Mouse (Mus musculus) neural tube, embryonic 14.5 days (tissue): ENCODE measurements around the gene Gpr25. TPM values are rescaled to one million over a fixed set of nuclear protein-coding genes. Genes with fewer than 3 reads are reported as not detected.

Experiments
- ATAC-seq: fragments of 200-750 bp; cut with Nextera tagmentation; 2 replicates; pipeline ENCODE4 v1.8.0; 2017; ENCODE audit warnings: low read depth, mild to moderate bottlenecking, moderate TSS enrichment, moderate library complexity
- H3K27ac ChIP-seq: fragments of 300-500 bp; sonication (generic); 2 replicates; pipeline ENCODE4 v1.5.1; 2014; ENCODE audit warnings: low read depth, mild to moderate bottlenecking, control low read depth, low read length, moderate library complexity, mixed read lengths
- H3K27me3 ChIP-seq: fragments of 300-500 bp; sonication (generic); 2 replicates; pipeline ENCODE4 v1.6.1; 2014; ENCODE audit warnings: low read length; ENCODE audit not compliant: control insufficient read depth, insufficient read depth
- H3K36me3 ChIP-seq: fragments of 300-500 bp; sonication (generic); 2 replicates; pipeline ENCODE4 v1.6.1; 2014; ENCODE audit warnings: low read length, mixed read lengths; ENCODE audit not compliant: control insufficient read depth, insufficient read depth
- H3K4me1 ChIP-seq: fragments of 300-500 bp; sonication (generic); 2 replicates; pipeline ENCODE4 v1.6.1; 2014; ENCODE audit warnings: low read length; ENCODE audit not compliant: control insufficient read depth, insufficient read depth
- H3K4me2 ChIP-seq: fragments of 300-500 bp; sonication (generic); 2 replicates; pipeline ENCODE4 v1.6.1; 2014; ENCODE audit warnings: mild to moderate bottlenecking, low read depth, low read length, control low read depth
- H3K4me3 ChIP-seq: fragments of 300-500 bp; sonication (generic); 2 replicates; pipeline ENCODE4 v1.5.1; 2014; ENCODE audit warnings: low read depth, low read length, control low read depth, mixed read lengths
- H3K9ac ChIP-seq: fragments of 300-500 bp; sonication (generic); replicated peaks from 2 replicates; pipeline ENCODE4 v1.6.1; 2014; ENCODE audit warnings: low read depth, mild to moderate bottlenecking, control low read depth, low read length, mixed read lengths
- H3K9me3 ChIP-seq: fragments of 300-500 bp; sonication (generic); 2 replicates; pipeline ENCODE4 v1.6.1; 2016; ENCODE audit warnings: low read length; ENCODE audit not compliant: control insufficient read depth
- WGBS: fragments of 180-500 bp; shearing (Covaris S2); extraction: QIAGEN DNeasy Blood & Tissue Kit; methylation state at CpG from one replicate; pipeline ENCODE4 v1.1.7; 2014; 5-methylcytosine and 5-hydroxymethylcytosine counted together
- polyA plus RNA-seq: library from polyadenylated mRNA; unstranded; fragments of >200 nt; fragmentation: Nextera tagmentation; extraction: Ambion mirVana; gene quantifications from 2 replicates; pipeline ENCODE4 v1.2.1, GENCODE M21; 2014

The Gpr25 gene
- polyA plus RNA-seq, 1 experiment from 2014 or later: 0.70 TPM

DNA sequence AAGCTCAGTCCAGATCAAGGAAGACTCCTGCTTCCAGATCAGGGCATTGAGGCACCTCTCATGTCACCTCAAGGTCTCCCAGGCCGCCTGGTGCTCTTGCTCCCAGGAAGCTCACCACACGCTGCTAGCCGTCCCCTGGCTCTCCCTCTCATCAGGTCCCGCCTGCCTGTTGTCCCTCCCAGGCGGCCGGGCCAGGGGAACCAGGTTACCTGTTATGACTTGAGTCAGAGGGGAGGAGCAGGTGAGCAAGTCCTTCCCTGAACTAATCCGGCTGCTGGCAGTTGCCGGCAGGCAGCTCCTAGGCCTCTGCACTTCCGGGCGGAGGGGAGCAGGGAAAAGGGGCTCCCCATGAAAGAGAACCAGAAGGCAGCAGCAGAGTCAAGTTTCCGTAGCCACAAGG is 30.5 kb downstream of the Gpr25 start:
- 32% methylated on average over 11 of the region's 11 CpGs for WGBS
- peaks cover 26% of the 10 kb centered on the region for H3K4me1 ChIP-seq
- H3K9ac ChIP-seq: no peak overlapping the region
- H3K27me3 ChIP-seq: no peaks in the 10 kb centered on the region
- H3K4me3 ChIP-seq: no peak overlapping the region
- no peak overlapping the region for H3K4me2 ChIP-seq
- H3K36me3 ChIP-seq: no peaks in the 10 kb centered on the region
- H3K27ac ChIP-seq: no peak overlapping the region
- no peaks in the 10 kb centered on the region for H3K9me3 ChIP-seq
- ATAC-seq: no peak

DNA sequence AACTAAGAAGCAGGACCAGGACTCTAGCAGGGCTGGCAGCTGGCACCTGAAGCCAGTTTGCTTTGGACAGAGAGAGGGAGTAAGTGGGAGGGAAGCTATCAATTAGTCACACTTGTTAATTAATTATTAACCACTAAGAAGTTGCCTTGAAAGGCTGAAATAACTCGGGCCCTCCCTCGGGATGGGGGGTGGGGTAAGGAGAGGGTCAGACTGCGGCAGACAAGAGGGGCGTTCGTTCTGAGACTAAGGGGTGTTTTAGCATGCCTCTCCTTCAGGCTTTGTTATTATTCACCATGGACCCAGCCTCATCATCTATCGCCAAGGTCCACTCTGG is 31.7 kb downstream of the Gpr25 start:
- H3K4me2 ChIP-seq: no peak overlapping the region
- no peak for ATAC-seq
- 9% methylated on average over 6 of the region's 6 CpGs for WGBS
- H3K4me3 ChIP-seq: no peak overlapping the region
- H3K9ac ChIP-seq: no peak overlapping the region
- no peaks in the 10 kb centered on the region for H3K36me3 ChIP-seq
- H3K27ac ChIP-seq: no peak overlapping the region
- H3K27me3 ChIP-seq: no peaks in the 10 kb centered on the region
- no peaks in the 10 kb centered on the region for H3K9me3 ChIP-seq
- peaks cover 26% of the 10 kb centered on the region for H3K4me1 ChIP-seq

DNA sequence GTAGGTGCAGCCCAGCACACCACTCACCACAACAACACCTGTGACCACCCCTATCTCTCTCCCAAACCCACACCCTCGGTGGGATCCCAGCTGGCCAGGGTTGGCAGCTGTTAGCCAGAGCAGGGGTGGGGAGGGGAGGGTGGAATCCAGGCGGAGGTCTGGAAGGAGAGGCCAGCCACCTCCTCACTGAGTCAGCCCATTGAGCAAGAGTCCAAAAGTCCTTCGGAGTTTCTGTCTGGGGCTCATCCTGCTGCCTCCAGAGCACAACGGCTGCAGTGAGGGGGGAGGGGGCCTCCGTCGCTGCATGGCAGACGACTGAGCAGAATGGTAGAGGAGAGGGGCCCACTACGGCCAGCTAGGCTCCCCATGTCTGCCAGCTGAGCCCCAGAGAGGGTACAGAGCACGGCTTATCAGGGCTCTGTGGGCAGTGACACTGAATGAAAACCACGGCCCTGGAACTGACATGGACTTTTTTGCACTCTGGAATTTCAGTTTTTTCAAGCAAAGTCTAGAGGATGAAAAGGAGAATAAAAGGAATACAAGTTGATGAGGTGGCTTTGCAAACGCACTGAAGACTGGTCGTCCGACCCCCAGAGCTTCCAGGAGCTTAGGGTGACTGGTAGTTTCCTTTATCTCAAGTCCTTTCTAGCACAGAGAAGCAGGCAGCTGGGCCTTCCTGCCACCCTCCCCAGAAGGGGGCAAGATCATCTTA is 32.2 kb downstream of the Gpr25 start:
- Histone ChIP-seq H3K4me1 (peaks cover 24% of the 10 kb centered on the region), H3K4me3 (no peak overlapping the region), H3K9me3 (no peaks in the 10 kb centered on the region), H3K27me3 (no peaks in the 10 kb centered on the region), H3K27ac (no peak overlapping the region), H3K9ac (no peak overlapping the region), H3K4me2 (no peak overlapping the region), H3K36me3 (no peaks in the 10 kb centered on the region)
- peak; percentile 13; the same call in 1 of the 2 replicates for ATAC-seq
- WGBS: 7% methylated on average over 13 of the region's 13 CpGs

DNA sequence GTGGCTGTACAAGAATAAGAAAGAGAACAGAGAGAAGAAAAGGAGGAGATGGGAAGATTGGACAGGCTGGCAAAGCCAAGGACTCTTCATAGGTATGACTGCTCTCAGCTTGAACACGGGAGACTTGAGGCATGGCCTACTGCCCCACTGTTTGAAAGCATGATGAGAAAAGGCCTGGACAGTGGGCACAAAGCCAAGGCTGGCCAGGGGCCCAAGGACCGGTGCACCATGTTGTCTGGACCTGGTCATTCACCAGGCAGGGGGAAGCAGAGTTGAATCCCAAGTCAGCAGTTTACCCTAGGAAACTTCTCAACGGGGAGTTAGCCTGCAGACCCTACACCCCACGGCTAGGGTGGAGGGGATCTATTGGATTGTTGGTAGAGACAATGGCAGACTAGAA is 32.8 kb downstream of the Gpr25 start:
- Histone ChIP-seq H3K36me3 (no peaks in the 10 kb centered on the region), H3K4me1 (peaks cover 23% of the 10 kb centered on the region), H3K9ac (no peak overlapping the region), H3K27ac (no peak overlapping the region), H3K9me3 (no peaks in the 10 kb centered on the region), H3K4me2 (no peak overlapping the region), H3K27me3 (no peaks in the 10 kb centered on the region), H3K4me3 (no peak overlapping the region)
- WGBS: 47% methylated on average over 4 of the region's 4 CpGs
- no peak for ATAC-seq

DNA sequence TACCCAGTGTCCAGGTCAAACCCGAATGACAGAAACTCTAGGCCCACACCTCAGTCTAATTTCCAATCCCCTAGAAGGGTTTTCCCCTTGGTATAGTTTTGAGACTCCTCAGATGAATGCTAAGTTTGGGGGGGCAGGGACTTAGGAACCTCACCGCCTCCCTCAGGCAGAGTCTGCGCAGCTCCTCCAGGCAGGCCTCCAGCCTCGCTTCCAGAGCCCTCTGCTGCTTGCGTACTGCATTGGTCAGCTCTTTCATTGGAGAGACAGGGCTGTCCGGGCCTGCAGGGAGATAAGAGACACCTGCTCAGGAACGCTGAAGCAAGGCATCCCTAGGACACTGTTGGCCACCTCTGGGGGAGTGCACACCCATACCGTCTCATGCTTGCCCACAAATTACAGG is 34.0 kb downstream of the Gpr25 start:
- Histone ChIP-seq H3K27me3 (no peaks in the 10 kb centered on the region), H3K27ac (no peak overlapping the region), H3K36me3 (no peaks in the 10 kb centered on the region), H3K4me1 (peaks cover 15% of the 10 kb centered on the region), H3K4me3 (no peak overlapping the region), H3K4me2 (no peak overlapping the region), H3K9me3 (no peaks in the 10 kb centered on the region), H3K9ac (no peak overlapping the region)
- no peak for ATAC-seq
- 97% methylated on average over 8 of the region's 8 CpGs for WGBS

DNA sequence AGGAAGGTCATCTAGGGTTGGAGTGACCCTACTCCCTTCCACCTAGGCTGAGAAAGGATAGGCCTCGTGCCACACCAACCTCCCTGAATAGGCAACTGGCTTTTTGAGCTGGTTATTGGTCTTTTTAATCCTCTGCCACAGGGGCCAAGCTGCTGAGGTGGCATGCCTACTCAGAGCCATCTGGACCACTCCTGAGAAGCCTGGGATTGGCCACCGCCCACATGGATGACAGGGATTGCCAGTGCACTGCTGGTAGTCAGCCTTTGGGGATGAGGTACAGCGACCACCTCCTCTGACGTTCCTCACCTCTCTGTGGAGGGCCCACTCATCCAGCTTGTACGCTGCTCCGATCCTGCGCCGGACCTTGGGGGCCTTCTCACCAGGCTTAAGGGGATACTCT is 34.8 kb downstream of the Gpr25 start:
- H3K27me3 ChIP-seq: no peaks in the 10 kb centered on the region
- no peak for ATAC-seq
- no peaks in the 10 kb centered on the region for H3K9me3 ChIP-seq
- H3K27ac ChIP-seq: no peak overlapping the region
- peaks cover 12% of the 10 kb centered on the region for H3K4me1 ChIP-seq
- WGBS: 95% methylated on average over 8 of the region's 8 CpGs
- no peak overlapping the region for H3K4me3 ChIP-seq
- no peak overlapping the region for H3K4me2 ChIP-seq
- no peak overlapping the region for H3K9ac ChIP-seq
- H3K36me3 ChIP-seq: no peaks in the 10 kb centered on the region

DNA sequence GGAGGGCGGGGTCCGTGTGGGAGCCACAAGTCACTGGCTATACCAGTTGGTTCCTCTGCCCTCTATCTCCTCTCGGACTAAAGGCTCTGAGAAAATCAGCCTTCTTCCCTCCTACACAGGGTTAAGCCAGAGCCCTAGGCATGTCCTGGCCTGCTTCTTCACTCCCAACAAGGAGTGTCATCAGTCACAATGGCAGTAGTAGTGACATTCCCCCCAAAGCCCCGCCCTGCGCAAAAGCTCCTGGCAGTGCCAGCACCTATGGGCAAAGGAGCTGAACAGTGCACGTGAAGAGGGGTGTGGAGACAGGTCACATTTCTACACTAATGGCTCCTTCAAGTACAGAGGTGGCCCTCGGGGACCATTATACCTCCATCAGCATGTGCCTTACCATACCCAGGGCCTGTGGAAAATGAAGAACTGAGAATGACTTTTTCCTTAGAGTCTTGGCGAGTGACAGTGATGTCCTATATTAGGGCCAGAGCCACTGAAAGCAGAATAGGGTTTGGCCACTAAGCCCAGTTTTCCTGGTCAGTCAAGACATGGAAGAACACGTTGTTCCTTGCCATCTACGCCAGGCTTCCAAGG is 36.8 kb downstream of the Gpr25 start:
- peaks cover 8% of the 10 kb centered on the region for H3K4me1 ChIP-seq
- no peaks in the 10 kb centered on the region for H3K27me3 ChIP-seq
- H3K36me3 ChIP-seq: no peaks in the 10 kb centered on the region
- H3K4me3 ChIP-seq: no peak overlapping the region
- ATAC-seq: no peak
- no peaks in the 10 kb centered on the region for H3K9me3 ChIP-seq
- 87% methylated on average over 10 of the region's 10 CpGs for WGBS
- no peak overlapping the region for H3K4me2 ChIP-seq
- H3K27ac ChIP-seq: no peak overlapping the region
- H3K9ac ChIP-seq: no peak overlapping the region

DNA sequence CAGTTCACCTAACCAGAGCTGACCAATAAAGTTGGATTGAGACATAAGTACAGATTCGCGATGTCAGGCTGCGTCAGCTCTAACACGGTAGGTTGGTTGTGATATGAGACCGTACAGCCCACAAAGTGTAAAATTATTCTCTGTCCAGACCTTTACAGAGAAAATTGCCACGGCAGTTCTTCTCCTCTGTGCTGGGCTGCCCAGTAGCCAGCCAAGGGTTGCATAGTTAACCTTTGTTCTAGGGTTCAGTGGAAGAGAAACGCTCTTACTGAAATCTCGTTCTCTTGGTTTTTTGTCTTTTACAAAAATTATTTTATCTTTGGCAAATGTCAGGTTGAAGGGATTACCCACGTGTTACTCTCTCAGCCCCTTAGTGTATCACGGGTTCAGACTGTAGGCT is 38.3 kb downstream of the Gpr25 start:
- H3K4me1 ChIP-seq: no peaks in the 10 kb centered on the region
- no peak for ATAC-seq
- no peak overlapping the region for H3K9ac ChIP-seq
- H3K4me3 ChIP-seq: no peak overlapping the region
- H3K4me2 ChIP-seq: no peak overlapping the region
- H3K9me3 ChIP-seq: no peaks in the 10 kb centered on the region
- 90% methylated on average over 10 of the region's 10 CpGs for WGBS
- no peaks in the 10 kb centered on the region for H3K36me3 ChIP-seq
- no peaks in the 10 kb centered on the region for H3K27me3 ChIP-seq
- H3K27ac ChIP-seq: no peak overlapping the region

DNA sequence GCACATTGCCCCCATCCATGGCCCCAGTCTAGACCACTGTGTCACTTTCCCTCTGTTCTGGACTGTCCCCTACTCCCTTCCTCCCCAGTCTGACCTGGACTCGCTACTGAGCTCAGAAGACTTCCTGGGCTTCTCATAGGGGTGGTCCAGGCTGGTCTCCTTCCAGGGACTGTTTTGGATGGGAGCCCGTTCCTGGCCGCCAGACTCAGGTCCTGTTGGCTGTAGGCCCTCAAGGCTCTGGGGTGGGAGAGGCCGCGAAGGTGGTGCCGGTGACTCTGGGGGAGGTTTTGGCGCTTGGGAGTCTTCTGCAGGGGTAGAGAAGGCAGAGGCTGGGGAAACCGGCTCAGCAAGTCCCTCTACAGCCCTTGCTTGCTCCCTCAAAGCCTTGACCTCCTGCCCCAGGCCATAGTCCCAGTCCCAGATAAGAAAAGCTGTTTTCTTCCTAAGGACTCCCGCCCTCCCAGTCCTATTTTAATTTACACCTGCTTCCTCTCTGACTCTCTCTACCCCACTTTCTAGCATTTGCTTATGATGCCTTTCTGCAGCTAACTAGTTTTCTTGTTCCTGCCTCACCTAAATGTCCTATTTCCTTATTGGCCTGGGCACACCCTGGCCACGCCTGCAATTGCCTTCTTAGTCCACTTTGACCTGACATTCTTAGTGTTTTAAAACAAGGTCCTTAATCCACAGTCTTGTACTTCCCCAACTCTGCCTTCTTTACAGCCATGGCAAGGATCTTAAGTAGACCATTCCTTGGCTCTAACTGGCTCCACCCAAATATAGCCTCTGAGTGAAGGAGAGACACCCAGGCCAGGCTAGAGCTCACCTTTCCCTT is 40.4 kb downstream of the Gpr25 start:
- H3K36me3 ChIP-seq: no peaks in the 10 kb centered on the region
- H3K4me1 ChIP-seq: no peaks in the 10 kb centered on the region
- H3K4me3 ChIP-seq: no peak overlapping the region
- H3K9ac ChIP-seq: no peak overlapping the region
- no peak for ATAC-seq
- H3K9me3 ChIP-seq: no peaks in the 10 kb centered on the region
- H3K27ac ChIP-seq: no peak overlapping the region
- no peak overlapping the region for H3K4me2 ChIP-seq
- WGBS: 88% methylated on average over 10 of the region's 10 CpGs
- H3K27me3 ChIP-seq: no peaks in the 10 kb centered on the region
